Mouse (Mus musculus): ENCODE data around the gene Map4k3. TPM values are rescaled to one million over a fixed set of nuclear protein-coding genes. Genes with fewer than 3 reads are reported as not detected.

Gene Map4k3
- total and polyA plus RNA-seq, 3 experiments: 3.2 to 4.1 TPM; not detected in 1

DNA sequence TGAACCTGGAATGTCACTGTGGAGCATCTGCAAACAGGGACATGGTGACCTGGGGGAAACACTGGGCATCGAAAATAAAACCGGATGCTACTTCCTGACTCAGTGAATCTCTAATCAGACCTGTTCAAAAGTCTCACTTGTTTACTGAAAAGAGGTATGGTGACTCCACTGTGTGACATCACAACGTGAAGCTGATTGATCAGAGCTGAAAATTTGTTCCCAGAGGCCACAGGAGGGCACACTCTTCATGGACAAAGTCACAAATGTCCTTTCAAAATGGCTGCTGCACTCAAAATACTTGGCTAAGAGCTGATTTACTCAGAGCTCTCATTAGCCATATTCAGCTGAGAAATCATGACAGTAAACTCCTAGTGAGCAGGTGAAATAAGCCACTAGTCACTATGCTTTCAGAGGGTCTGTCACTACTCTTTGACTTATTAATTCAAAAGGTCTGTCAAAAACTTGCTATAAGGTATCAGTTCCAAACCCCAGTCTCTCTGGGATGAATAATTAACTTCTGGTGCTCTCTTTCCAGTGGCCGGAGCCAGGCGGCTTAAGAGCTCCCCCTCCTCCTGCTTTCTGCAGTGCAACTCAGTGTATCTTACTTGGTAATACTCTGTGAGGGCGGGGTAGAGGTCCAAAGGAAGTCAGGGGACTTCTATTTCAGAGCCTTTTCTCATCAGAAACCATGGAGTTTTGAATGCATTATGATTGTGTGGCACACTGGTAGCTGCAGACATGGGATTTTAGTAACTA, 44.3 kb downstream of the Map4k3 start:
- DNase-seq (ENCODE audit: low read depth, low spot score): peak; percentile 10
- TF ChIP-seq CTCF (IDR thresholded peaks at IDR 0.05 in 2 of 3, conservative IDR thresholded peaks at IDR 0.05 in 1 of 3; ENCODE audit: control insufficient read depth in 1 of 3, insufficient read depth in 1 of 3, low read depth in 2 of 3, low read length in 3 of 3, poor library complexity in 1 of 3, severe bottlenecking in 1 of 3): peak in 1 of 3 experiments; percentile 21; a peak in 1 of 6 replicates
- peak; percentile 16 for TF ChIP-seq RAD21 (IDR thresholded peaks at IDR 0.05; ENCODE audit: low read depth, low read length)
- TF ChIP-seq GABPA (IDR thresholded peaks at IDR 0.05; ENCODE audit: low read depth, low read length): no peak
- TF ChIP-seq SMC3 (IDR thresholded peaks at IDR 0.05; ENCODE audit: low read depth, low read length): peak; percentile 33; the same call in 1 of the 2 replicates
- no peaks in the 10 kb centered on the region for H3K36me3 ChIP-seq (ENCODE audit: control insufficient read depth in 1 of 2, insufficient read depth in 2 of 2, low read length in 2 of 2)

DNA sequence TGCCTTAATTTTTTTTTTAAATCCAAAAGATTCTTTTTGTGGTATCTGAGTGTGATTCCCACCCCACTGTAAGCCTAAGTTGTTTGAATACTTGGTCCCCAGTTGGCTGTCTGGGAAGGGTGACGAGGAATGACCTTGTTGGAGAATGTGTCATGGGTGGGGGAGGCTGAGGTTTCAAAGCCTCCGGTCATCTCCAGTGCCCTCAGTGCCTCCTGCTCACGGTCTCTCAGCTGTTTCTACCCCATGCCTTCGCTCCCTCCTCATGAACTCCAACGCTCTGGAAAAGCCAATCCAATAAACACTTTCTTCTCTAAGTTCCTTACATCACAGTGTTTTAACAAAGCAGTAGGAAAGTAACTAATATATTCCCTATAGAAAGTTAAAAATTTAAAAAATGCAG, 45.2 kb downstream of the Map4k3 start:
- no peak overlapping the region for H3K27ac ChIP-seq (ENCODE audit: control insufficient read depth, low read depth, low read length)
- no peaks in the 10 kb centered on the region for H3K79me2 ChIP-seq (ENCODE audit: control insufficient read depth, insufficient read depth, low read length, poor library complexity)
- TF ChIP-seq MAFK (IDR thresholded peaks at IDR 0.05; ENCODE audit: borderline replicate concordance, low read depth, low read length) (no peak), POLR2AphosphoS5 (IDR thresholded peaks at IDR 0.05; ENCODE audit: borderline replicate concordance, low read depth, low read length) (no peak), CTCF (IDR thresholded peaks at IDR 0.05 in 2 of 3, conservative IDR thresholded peaks at IDR 0.05 in 1 of 3; ENCODE audit: control insufficient read depth in 1 of 3, insufficient read depth in 1 of 3, low read depth in 2 of 3, low read length in 3 of 3, poor library complexity in 1 of 3, severe bottlenecking in 1 of 3) (no peak), KAT2A (conservative IDR thresholded peaks at IDR 0.05; ENCODE audit: low read depth, low read length) (no peak), E2F4 (IDR thresholded peaks at IDR 0.05; ENCODE audit: borderline replicate concordance, low read depth, low read length) (no peak), TCF12 (IDR thresholded peaks at IDR 0.05; ENCODE audit: low read depth, low read length) (no peak), BHLHE40 (IDR thresholded peaks at IDR 0.05; ENCODE audit: borderline replicate concordance, low read depth, low read length) (no peak), ZMIZ1 (IDR thresholded peaks at IDR 0.05; ENCODE audit: low read depth, low read length) (no peak), NELFE (IDR thresholded peaks at IDR 0.05; ENCODE audit: low read depth, low read length) (no peak), ELF1 (IDR thresholded peaks at IDR 0.05; ENCODE audit: low read depth, low read length) (no peak), MAX (IDR thresholded peaks at IDR 0.05; ENCODE audit: low read length) (no peak), TBP (IDR thresholded peaks at IDR 0.05; ENCODE audit: low read depth, low read length) (no peak), NRF1 (IDR thresholded peaks at IDR 0.05; ENCODE audit: insufficient read depth, low read depth, low read length, poor library complexity, severe bottlenecking) (no peak)
- H3K4me1 ChIP-seq (ENCODE audit: control insufficient read depth in 1 of 2, insufficient read depth in 2 of 2, low read length in 2 of 2): peaks cover 0 to 6% of the 10 kb centered on the region in 2 experiments; a peak in 2 of 4 replicates
- H3K27me3 ChIP-seq (ENCODE audit: control insufficient read depth in 1 of 2, insufficient read depth in 2 of 2, low read length in 2 of 2): no peaks in the 10 kb centered on the region
- no peak overlapping the region for H3K4me3 ChIP-seq (ENCODE audit: control insufficient read depth in 1 of 2, insufficient read depth in 1 of 2, low read depth in 2 of 2, low read length in 2 of 2)
- H3K9ac ChIP-seq (ENCODE audit: control insufficient read depth, low read depth, low read length, poor library complexity, severe bottlenecking): no peak overlapping the region
- no peak for DNase-seq (ENCODE audit: low read depth, low spot score)
- H3K9me3 ChIP-seq (replicated peaks; ENCODE audit: insufficient read depth, low read length): no peaks in the 10 kb centered on the region
- no peaks in the 10 kb centered on the region for H3K36me3 ChIP-seq (ENCODE audit: control insufficient read depth in 1 of 2, insufficient read depth in 2 of 2, low read length in 2 of 2)

More for the DNA sequence above, 44.3 kb downstream of the Map4k3 start:
- H3K27ac ChIP-seq (ENCODE audit: control insufficient read depth, low read depth, low read length): no peak overlapping the region
- no peak overlapping the region for H3K4me3 ChIP-seq (ENCODE audit: control insufficient read depth in 1 of 2, insufficient read depth in 1 of 2, low read depth in 2 of 2, low read length in 2 of 2)
- no peaks in the 10 kb centered on the region for H3K9me3 ChIP-seq (replicated peaks; ENCODE audit: insufficient read depth, low read length)
- H3K27me3 ChIP-seq (ENCODE audit: control insufficient read depth in 1 of 2, insufficient read depth in 2 of 2, low read length in 2 of 2): no peaks in the 10 kb centered on the region
- H3K79me2 ChIP-seq (ENCODE audit: control insufficient read depth, insufficient read depth, low read length, poor library complexity): no peaks in the 10 kb centered on the region
- no peak overlapping the region for H3K9ac ChIP-seq (ENCODE audit: control insufficient read depth, low read depth, low read length, poor library complexity, severe bottlenecking)
- peaks cover 0 to 6% of the 10 kb centered on the region in 2 experiments; a peak in 2 of 4 replicates for H3K4me1 ChIP-seq (ENCODE audit: control insufficient read depth in 1 of 2, insufficient read depth in 2 of 2, low read length in 2 of 2)
